Mouse (Mus musculus) heart, adult 8-10 months (tissue): Measurements from ENCODE around the gene Slc17a8. TPM values are rescaled to one million over a fixed set of nuclear protein-coding genes. Genes with fewer than 3 reads are reported as not detected.
"Not testable (repeated sequence)": the region's sequence is repeated elsewhere in the genome, so short reads cannot be mapped to it uniquely, and the experiment has no call there.

Experiments used
- DNase-seq: peaks from one replicate; pipeline ENCODE4 v3.0.0; 2022; ENCODE audit warnings: low spot score
- total RNA-seq, 4 experiments: library from RNA; stranded (reverse); gene quantifications; 2 replicates each; pipeline ENCODE4 v1.2.4; 2022

The Slc17a8 gene
- total RNA-seq: not detected

DNA sequence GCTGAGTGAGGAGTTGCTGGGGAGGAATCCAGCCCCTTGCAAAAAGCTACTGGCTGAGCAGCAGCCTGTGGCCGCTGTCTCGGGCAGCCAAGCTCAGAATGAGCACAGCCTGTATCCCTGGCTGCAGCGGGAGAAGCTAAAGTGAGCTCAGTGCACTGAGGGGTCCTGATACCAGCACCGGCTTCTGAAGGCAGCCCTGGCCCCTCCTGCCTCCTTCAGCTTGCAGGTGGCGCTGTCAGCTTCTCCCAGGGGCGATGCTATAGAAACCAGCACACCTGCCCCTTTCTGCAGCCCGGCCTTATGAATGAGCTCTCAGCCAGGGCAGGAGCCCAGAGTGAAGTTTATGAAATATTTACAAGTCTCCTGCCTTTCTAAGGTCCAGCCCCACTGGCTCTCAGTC is at the start of gene Slc17a8:
Slc17a8 (minus strand) TSS at position 125 of the 400 bp plus-strand sequence.
- no peak for DNase-seq

DNA sequence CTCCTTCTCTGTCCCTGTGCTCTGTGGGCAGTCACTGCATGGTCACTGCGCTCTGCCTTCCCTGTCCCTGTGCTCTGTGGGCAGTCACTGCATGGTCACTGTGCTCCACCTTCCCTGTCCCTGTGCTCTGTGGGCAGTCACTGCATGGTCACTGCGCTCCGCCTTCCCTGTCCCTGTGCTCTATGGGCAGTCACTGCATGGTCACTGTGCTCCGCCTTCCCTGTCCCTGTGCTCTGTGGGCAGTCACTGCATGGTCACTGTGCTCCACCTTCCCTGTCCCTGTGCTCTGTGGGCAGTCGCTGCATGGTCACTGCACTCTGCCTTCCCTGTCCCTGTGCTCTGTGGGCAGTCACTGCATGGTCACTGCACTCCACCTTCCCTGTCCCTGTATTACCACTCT is 49.3 kb upstream of the Slc17a8 start:
- DNase-seq: not testable (repeated sequence)

DNA sequence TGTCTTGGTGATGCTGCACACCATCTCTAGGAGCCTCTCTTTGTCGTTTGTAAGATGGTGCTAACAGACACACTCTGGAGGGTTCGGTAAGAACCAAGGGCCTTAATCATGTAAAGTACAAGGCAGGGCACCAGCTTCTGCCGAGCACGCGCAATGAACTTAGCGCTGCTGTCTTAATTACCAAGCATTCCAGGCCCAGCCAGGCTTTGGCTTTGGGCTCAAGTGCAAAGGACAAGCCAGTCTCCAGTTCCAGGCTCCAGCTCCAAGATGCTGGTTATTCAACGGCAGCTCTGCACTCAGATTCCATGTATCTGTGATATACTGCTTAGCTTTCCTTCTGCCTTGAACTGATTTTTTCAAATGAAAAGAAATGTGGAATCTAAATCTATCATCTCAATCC is 46.5 kb upstream of the Slc17a8 start:
- no peak for DNase-seq

GRCm38 (mm10) chr10:89665679-89666078 is 44.6 kb upstream of the Slc17a8 start:
- no peak for DNase-seq

DNA sequence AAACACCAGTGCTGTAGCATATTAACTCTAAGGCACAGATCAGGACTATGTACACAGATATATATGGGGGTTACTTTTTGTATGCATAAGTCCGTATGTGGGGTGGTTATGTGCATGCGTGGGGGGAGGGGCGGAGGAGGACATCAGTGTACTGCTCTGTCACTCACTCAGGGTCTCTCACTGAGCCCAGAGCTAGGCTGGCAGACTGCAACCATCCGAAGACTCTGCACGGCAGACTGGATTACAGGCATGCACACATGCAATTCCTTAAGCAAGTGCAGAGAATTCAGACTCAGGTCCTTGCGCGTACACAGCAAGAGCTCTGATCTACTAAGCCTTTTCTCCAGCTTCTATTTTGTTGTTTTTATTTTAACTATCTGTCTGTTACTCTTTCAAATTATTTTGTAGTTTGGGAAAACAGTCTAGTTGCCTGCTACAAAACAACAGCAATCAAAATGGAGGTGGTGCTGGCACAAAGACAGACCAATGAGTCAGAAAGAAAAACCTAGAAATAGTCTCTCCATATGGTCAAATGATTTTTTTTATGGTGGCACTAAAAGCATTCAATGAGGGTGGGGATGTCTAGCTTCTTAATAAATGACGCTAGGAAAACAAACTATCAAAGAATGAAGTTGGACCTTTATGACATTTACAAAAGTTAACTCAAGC is 44.1 kb upstream of the Slc17a8 start:
- no peak for DNase-seq

DNA sequence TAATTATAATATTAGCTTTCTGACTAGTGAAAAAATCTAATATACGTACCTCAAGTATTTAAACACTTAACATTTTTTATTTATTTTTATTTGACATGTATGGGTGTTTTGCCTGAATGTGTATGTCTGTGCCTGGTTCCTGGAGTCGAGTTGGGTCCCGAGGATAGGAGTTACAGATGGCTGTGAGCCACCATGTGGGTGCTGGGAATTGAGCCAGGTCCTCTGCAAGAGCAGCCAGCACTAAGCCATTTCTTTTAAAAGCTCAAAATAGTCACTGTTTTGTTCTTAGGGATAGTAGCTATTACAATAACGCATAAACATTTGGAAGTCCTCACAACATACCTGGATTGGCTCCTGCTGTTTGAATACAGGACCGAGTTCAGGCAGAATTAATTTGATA is 35.3 kb upstream of the Slc17a8 start:
- DNase-seq: peak; percentile 39

- DNase-seq: no peak
Measured at GRCm38 (mm10) chr10:89652912-89653311, 31.9 kb upstream of the Slc17a8 start.

DNA sequence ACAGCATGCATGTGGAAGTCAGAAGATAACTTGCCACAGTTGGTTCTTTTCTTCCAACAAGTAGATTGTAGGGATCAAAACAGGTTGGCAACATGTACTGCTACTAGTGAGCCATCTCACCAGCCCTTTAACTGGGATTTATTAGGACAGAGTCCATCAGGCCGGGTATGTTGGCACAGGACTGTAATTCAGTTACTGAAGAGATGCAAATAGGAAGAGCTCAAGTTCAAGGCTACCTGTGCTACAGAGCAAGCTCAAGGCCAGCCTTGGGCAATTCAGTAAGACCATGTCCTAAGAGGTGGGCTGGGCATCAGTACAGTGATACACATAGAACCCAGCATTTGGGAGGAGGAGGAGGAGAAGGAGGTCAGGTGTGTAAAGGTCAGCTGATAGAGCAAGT is 30.6 kb upstream of the Slc17a8 start:
- no peak for DNase-seq

DNA sequence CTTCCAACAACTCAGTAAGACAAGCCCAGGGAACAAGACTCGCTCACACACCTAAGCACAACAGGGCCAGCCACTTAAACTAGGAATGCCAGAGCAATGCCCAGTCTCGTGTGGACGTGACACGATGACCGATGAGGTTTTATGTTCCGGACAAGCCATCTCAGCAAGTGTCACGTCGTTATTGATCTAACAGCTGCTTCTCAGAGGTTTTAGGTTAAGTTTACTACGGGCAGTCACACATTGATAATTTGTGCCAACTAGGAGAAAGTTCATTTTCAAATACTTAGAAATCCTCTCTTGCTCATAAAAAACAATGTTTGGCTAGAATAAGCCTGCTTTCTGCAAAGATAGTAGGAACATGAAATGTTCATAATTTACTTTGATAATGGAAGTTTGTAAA is 25.9 kb upstream of the Slc17a8 start:
- no peak for DNase-seq

DNA sequence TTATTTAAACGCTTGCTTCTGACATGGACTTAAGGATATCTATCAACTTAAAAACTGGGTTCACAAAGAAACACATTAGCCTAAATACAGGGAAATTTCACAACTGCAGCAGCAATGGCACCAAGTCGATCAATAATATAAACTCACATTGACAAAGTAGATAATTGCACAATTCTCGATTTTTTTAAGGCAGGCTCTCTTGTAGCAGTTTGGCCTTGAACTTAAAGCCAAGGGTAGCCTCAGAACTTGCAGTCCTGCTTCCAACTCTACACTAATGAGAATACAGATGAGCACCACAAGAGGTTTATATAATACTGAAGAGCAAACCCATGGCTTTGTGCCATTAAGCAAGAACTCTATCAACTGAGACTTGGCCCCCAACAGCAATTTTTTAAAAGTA is 15.9 kb upstream of the Slc17a8 start:
- DNase-seq: no peak

DNA sequence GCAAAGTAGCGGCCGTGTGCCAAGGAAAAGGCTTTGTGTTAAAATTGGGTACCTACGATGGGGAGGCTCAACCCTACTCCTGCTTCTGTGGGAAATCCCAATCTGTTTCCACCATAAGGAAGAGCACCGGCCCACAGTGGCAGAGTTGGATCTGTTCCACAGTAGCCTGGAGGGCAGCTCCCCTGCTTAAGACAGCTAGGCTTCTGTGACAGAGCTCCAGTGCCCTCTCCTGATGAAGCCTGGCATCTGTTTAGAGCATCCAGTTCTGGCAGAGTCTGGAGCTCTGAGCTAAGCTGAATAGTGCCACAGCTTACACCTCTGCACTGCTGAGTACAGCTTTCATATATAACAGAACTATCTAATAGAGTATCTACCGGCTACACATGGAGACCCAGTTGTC is 14.0 kb upstream of the Slc17a8 start:
- no peak for DNase-seq

- no peak for DNase-seq
Measured at GRCm38 (mm10) chr10:89633736-89634426, 12.8 kb upstream of the Slc17a8 start.

DNA sequence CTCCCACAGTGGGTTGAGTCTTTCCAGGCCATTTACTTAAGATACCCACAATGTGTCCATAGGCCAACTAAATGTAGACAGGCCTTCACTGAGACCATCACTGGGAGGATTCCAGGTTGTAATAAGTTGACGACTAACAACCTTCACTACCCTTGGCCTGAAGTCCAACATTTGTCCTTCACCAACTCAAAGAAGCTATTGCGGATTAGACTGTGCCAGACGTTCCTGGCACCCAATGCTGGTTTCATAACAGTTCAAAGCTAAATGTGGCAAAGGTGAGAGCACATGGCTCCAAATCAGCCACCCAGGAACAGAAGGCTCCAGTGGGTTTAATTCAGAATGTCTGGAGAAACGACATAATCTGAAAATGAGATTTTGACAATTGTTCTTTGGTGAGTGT is 12.1 kb upstream of the Slc17a8 start:
- DNase-seq: peak; percentile 24

DNA sequence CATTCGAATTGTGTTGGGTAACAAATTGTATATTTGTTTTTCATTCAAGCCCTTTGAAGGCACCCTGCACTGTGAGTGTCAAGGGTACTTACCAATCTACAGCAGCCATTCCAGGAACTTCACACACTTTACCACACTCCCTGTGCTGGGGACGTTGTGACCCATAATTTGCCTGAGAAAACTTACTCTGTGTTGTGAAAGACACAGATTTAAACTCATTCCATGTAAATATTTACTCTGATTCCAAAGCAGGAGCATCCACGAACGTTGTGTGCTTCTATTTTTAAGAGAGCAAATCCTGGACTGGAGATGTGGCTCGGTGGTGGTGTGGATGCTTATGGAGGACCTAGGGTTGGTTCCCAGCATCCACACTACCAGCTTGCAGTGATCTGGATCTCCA is 10.8 kb upstream of the Slc17a8 start:
- no peak for DNase-seq

- no peak for DNase-seq
Measured at GRCm38 (mm10) chr10:89630564-89630963, 9.5 kb upstream of the Slc17a8 start.

DNA sequence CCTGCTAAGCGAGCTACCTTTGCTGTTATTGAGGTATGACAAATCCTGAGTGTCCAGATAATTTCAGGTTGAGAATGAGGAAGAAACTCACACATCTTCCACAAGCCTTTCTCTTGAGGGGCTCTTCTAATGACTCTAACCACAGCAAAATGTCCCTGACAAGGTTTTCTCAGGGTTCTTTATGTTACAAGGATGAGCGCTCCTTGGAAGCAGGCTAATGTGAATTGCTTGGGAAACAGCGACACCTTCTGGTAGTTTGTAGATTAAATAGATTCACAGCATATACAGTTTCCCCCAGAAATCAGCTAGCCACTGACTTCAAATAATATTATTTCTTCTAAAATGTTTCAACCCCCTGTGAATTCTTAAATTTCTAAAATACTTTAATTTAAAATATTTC is 9.0 kb upstream of the Slc17a8 start:
- peak; percentile 74 for DNase-seq

DNA sequence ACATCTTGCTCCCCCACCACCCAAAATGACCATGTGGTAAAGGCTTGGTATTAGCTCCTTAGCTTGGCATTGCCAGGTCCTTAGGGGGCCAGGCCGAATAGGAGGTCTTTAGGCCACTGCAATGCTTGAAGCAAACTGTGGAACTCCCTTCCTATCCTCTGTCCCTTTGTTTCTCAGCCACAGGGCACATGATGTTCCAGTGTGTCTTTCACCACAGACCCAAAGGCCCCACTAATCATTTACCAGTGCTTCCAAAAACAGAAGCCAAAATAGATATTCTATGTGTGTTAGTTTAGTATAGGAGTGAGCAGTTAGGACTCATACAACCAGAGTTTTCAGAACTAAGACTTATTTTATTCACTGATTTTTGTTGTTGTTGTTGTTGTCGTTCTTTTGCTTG is 5.7 kb upstream of the Slc17a8 start:
- DNase-seq: no peak

GRCm38 (mm10) chr10:89624196-89624595 is 3.1 kb upstream of the Slc17a8 start:
- DNase-seq: no peak

GRCm38 (mm10) chr10:89599311-89599710 is 21.7 kb downstream of the Slc17a8 start:
- no peak for DNase-seq

DNA sequence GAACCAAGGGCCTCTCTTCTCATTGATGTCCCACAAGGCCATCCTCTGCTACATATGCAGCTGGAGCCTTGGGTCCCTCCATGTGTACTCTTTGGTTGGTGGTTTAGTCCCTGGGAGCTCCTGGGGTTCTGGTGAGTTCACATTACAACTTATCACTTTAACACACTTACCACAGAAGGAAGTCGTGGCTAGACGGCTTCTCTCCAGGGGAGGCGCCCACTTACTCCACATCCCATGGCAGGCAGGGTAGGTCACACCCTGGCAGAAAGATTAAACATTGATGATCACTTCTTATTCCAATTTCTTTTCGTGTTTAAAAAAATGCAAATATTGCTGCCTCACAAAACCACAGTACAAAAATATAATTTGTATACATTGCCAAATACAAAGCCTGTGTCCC is 23.8 kb downstream of the Slc17a8 start:
- DNase-seq: no peak

GRCm38 (mm10) chr10:89595935-89596334 is 25.1 kb downstream of the Slc17a8 start:
- DNase-seq: no peak

DNA sequence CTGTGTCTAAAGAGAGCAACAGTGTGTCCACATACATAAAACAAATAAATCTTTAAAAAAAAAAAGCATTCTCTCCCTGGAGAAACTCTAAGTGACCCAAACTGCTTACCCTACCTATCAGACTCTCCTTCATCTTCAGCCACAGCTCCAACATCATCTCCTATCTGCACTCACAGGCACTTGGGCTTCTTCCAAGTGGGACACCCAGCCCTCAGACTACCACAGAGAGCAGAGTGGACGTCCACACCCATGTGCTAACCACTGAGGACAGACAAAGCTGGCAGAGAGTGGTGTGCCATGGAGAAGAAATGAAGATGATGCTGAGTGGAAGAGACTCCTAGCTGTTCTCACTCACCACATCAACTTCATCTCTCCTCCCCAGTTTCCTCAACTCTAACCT is 25.5 kb downstream of the Slc17a8 start:
- no peak for DNase-seq

DNA sequence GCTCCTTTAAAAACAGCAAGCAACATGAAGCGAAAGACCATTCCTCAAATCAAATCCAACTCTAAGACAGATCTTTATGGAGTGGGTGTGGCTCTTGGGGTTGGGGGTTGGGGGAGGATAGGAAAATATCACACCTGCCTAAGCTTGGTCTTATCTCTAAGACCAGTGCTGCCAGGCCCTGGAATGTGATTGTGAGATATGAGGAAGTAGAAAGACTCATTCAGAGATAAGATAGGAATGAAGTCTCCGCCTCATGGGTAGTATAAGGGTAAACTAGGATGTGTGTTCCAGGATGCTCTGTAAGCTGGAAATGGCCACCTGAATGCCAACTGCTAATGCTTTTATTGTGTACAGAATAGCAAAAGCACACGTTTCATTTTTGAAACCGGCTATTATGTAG is 26.7 kb downstream of the Slc17a8 start:
- no peak for DNase-seq

DNA sequence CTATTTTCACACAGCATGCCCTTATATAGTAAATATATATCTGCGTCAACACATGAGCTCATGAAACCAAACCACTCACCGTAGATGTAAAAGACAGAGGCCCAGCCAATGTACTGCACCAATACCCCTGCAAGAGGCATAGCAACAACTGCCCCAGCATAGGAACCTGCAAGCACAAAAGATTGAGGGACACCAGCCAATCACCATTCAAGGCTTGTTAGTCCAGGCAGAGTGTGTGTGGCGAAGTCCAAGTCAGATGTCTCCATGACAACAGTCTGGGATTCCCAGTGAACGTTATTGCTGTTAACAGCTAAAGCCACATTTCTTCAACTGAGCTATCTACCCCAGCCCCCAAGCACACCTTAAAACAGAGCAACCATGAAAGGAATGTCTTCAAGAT is 28.3 kb downstream of the Slc17a8 start:
- no peak for DNase-seq
